Mouse (Mus musculus): ENCODE data around the gene Zpbp.

The Zpbp gene

GRCm38 (mm10) chr11:11461635-11462560 lies at the start of gene Zpbp, which contains the start of gene Spata48:
Zpbp (minus strand) TSS chr11:11462408.
Spata48 (plus strand) TSS chr11:11462094.
- peak; percentile 85 for DNase-seq (ENCODE audit: low spot score)

- DNase-seq (ENCODE audit: low spot score) = no peak
Observed at GRCm38 (mm10) chr11:11509413-11509812, 47.2 kb upstream of the Zpbp start.

GRCm38 (mm10) chr11:11506187-11506586 lies 44.0 kb upstream of the Zpbp start:
- DNase-seq (ENCODE audit: low spot score) = no peak

GRCm38 (mm10) chr11:11499944-11500343 lies 37.7 kb upstream of the Zpbp start:
- no peak for DNase-seq (ENCODE audit: low spot score)

GRCm38 (mm10) chr11:11495697-11496096 lies 33.5 kb upstream of the Zpbp start:
- no peak for DNase-seq (ENCODE audit: low spot score)

GRCm38 (mm10) chr11:11492044-11492443 lies 29.8 kb upstream of the Zpbp start:
- DNase-seq (ENCODE audit: low spot score) = no peak

DNA sequence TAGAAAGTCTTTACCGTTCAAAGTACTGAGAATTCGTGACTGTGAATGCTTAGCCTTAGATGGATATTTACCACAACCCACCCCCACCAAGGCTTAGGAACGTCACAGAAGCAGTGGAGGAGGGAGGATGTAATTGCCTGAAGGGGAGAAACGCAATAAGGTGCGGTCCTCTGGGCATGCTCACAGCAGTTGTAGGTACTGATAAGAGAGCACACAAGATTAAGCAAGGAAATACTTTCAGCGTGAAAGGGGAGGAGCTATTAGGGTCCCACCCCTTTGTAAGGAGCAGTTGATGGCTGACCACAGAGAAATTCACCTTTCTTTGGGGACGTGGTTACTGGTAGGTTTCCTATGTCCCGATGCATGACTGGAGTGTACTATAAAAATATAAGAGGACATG lies 22.2 kb upstream of the Zpbp start:
- no peak for DNase-seq (ENCODE audit: low spot score)

DNA sequence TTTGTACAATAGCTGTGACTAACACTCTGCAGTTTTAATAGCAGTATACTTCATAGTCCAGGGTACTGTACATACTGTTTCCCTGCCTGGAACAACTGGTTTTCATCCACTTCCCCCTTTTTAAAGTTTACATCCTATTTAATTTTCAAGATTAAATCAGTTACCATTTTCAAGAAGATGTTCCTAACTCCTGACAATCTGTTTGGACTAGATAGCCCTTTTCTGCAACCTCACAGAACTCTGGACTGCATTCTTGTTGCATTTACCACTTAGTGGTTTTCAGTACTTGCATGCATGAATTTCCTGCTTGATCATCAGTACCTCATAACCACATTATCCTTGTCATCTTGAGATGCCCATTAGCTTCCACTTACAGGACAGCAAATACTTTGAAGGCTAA lies 6.7 kb upstream of the Zpbp start:
- DNase-seq (ENCODE audit: low spot score) = no peak

- no peak for DNase-seq (ENCODE audit: low spot score)
Observed at GRCm38 (mm10) chr11:11462561-11462890, 318 bp upstream of the Zpbp start.

DNA sequence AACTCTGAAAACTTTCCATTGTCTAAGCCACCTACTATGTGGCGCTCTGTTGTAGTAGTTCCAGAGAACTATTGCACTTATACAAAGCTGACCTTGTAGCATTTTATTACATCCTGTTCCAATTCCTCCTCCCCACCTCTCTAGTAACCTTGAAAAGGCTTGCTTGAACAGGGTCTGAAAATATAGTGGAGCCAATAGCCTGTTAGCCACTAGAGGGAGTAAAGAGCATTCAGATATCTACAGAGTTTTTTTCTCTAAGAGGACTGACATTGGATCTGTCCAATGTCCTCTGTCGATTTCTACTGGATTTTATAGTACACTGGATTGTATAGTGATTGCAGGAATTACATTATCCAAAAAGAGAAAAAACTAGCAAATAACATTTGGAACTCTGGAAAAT lies 7.2 kb downstream of the Zpbp start:
- no peak for DNase-seq (ENCODE audit: low spot score)

DNA sequence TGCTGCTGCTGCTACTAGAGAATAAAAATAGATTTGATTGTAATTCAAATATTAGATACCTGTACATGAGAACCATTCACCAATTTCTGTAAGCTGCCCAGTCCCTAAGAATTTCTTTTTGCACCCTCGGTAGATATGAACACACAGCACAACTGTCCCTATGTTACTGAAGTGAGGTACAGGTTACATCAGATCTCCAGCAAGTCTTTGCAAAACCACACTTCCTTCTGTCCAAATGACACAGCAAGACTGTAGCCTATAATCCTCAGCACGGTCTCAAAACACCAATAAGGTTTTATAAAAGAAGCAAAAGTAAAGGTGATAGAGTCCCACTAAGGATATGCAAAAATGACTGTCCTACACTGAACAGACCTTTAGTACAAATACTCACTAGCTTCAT lies 44.9 kb downstream of the Zpbp start:
- no peak for DNase-seq (ENCODE audit: low spot score)

- no peak for DNase-seq (ENCODE audit: low spot score)
Observed at GRCm38 (mm10) chr11:11414188-11414587, 48.0 kb downstream of the Zpbp start.

DNA sequence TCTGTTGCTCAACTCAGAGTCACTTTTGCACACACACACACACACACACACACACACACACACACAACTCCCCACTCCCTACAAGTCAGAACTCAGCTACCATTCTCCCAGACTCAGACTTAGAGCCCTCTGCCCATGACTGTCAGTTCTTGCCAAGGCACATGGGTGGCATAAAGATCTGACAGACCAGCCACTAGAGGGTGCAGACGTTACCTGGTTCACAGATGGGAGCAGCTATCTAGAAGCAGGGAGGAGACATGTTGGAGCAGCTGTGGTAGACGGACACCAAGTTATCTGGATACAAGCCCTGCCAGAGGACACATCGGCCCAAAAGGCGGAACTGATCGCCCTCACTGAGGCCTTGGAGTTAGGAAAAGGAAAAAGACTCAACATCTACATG lies 67.5 kb downstream of the Zpbp start:
- no peak for DNase-seq (ENCODE audit: low spot score)

GRCm38 (mm10) chr11:11393164-11393563 lies 69.0 kb downstream of the Zpbp start:
- no peak for DNase-seq (ENCODE audit: low spot score)

DNA sequence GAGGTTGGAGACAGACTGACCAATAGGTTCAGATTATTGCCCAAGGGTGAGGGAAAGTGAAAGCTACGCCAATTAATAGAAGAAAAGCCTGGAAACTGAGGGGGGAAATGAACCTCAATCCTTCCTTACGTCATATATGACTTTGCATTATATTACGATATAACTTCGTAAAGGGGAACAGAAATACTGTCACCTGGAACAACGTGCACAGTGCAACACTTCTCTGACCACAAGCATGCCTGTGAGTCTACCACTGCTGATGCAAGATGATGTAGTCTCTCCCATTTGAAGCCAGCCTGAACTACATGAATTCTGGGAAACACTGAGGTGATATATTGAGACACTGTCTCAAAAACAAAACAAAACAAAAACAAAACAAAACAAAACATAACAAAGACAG lies 90.9 kb downstream of the Zpbp start:
- no peak for DNase-seq (ENCODE audit: low spot score)

GRCm38 (mm10) chr11:11283512-11283911 lies 178.7 kb downstream of the Zpbp start:
- no peak for DNase-seq (ENCODE audit: low spot score)

- no peak for DNase-seq (ENCODE audit: low spot score)
Observed at GRCm38 (mm10) chr11:11280128-11280527, 182.1 kb downstream of the Zpbp start.

DNA sequence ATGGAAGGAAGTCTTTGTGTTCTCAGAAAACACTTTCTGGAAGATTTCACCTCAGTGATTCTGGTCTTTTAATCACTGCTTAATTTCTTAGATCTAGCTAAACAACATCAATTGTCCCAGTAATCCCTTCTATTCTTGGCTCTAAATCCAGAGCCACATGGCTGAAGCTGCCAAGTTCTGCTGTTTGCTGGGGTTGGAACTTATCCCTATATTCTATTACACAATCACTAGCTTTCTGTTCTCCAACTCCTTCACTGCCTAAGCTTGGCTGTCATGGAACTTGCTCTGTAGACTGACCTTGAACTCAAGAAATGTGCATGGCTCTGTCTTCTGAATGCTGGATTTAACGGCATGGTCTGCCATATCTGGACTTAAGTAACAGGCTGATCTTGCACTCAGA lies 204.9 kb downstream of the Zpbp start:
- no peak for DNase-seq (ENCODE audit: low spot score)

DNA sequence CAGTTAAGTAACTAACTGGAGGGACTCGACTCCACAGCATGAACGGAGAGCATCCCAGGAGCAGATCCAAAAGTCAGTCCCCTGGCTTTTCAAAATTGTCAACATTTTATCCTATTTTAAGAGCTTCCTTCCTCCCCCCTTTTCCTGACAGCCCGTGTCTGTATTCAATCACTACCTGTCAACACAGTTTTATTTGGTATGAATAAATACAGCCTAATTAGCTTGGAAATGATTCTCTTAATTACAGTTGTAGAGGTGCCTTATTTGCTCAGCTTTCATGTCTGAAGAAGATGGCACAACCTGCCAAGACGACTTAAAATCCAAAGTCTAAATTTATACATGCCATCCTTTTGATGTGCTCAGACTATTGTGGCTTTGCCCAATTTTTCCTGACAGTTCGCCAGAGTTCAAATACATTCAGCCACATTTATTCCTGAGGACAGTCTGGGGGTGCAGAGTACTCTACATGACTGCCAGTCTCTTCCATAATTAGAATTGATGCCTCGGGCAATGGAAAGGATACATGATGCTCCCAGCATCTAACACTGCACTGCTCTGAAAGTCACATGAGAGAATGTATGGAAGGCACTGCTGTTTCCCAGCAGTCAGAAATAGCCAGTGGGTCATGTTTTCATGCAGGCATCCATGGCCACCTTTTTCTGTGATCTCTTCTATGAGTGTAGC lies 219.4 kb downstream of the Zpbp start:
- DNase-seq (ENCODE audit: low spot score) = no peak

DNA sequence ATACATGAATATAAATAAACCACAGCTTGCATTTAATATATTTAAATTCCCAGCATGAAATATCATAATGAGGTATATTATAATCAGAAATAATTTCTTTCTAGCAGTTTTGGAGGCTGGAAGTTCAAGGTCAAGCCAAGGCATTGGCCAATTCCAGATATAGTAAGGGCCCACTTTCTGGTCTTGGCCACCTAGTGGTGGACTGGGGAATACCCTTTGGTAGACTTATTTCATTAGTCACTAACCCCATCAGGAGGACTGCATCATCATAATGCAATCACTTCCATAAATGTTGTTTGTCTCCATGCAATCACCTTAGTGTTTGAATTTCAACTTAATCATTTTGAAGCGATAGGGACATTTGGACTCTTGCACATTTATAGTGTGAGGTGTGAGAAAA lies 222.9 kb downstream of the Zpbp start:
- no peak for DNase-seq (ENCODE audit: low spot score)

Data from ovary, postnatal 36 days (tissue).